Mouse (Mus musculus) embryonic facial prominence, embryonic 14.5 days (tissue): ENCODE results near the gene Tap2. TPM values are rescaled to one million over a fixed set of nuclear protein-coding genes. Genes with fewer than 3 reads are reported as not detected.
A peak's percentile ranks its signal among the peaks of the same experiment; 100 is the strongest.

Experiments
- ATAC-seq: fragments of 200-750 bp; cut with Nextera tagmentation; 2 replicates; pipeline ENCODE4 v1.8.0; 2017; ENCODE audit warnings: low read depth, moderate number of reproducible peaks, moderate TSS enrichment
- DNase-seq: peaks from one replicate; pipeline ENCODE4 v3.0.0-alpha.2; 2015; ENCODE audit warnings: low spot score
- H3K27ac ChIP-seq: fragments of 300-500 bp; sonication (generic); replicated peaks from 2 replicates; pipeline ENCODE4 v1.5.1; 2014; ENCODE audit warnings: low read depth, mild to moderate bottlenecking, low read length, moderate library complexity
- H3K27me3 ChIP-seq: fragments of 300-500 bp; sonication (generic); replicated peaks from 2 replicates; pipeline ENCODE4 v1.6.1; 2014; ENCODE audit warnings: low read length; ENCODE audit not compliant: control insufficient read depth, insufficient read depth
- H3K36me3 ChIP-seq: fragments of 300-500 bp; sonication (generic); 2 replicates; pipeline ENCODE4 v1.6.1; 2014; ENCODE audit warnings: low read length, mixed read lengths; ENCODE audit not compliant: control insufficient read depth, insufficient read depth
- H3K4me1 ChIP-seq: fragments of 300-500 bp; sonication (generic); 2 replicates; pipeline ENCODE4 v1.6.1; 2014; ENCODE audit warnings: antibody characterized with exemption, low read length; ENCODE audit not compliant: control insufficient read depth, insufficient read depth
- H3K4me2 ChIP-seq: fragments of 300-500 bp; sonication (generic); 2 replicates; pipeline ENCODE4 v1.6.1; 2014; ENCODE audit warnings: low read depth, mild to moderate bottlenecking, low read length, moderate library complexity, mixed read lengths
- H3K4me3 ChIP-seq: fragments of 300-500 bp; sonication (generic); 2 replicates; pipeline ENCODE4 v1.5.1; 2014; ENCODE audit warnings: low read depth, mild to moderate bottlenecking, low read length
- H3K9ac ChIP-seq: fragments of 300-500 bp; sonication (generic); 2 replicates; pipeline ENCODE4 v1.6.1; 2014; ENCODE audit warnings: low read depth, mild to moderate bottlenecking, low read length, moderate library complexity, mixed read lengths
- H3K9me3 ChIP-seq: fragments of 300-500 bp; sonication (generic); 2 replicates; pipeline ENCODE4 v1.6.1; 2016; ENCODE audit warnings: low read length; ENCODE audit not compliant: control insufficient read depth
- WGBS: fragments of 180-500 bp; shearing (Covaris S2); extraction: QIAGEN DNeasy Blood & Tissue Kit; methylation state at CpG from one replicate; pipeline ENCODE4 v1.1.7; 2014; 5-methylcytosine and 5-hydroxymethylcytosine counted together
- polyA plus RNA-seq: library from polyadenylated mRNA; unstranded; fragments of >200 nt; fragmentation: Nextera tagmentation; extraction: Ambion mirVana; gene quantifications from 2 replicates; pipeline ENCODE4 v1.2.1, GENCODE M21; 2014

Tap2 gene
- polyA plus RNA-seq, 1 experiment from 2014 or later: 3.3 TPM

- Histone ChIP-seq H3K9me3 (no peaks in the 10 kb centered on the region), H3K9ac (no peak overlapping the region), H3K4me2 (no peak overlapping the region), H3K27me3 (peaks cover 25% of the 10 kb centered on the region), H3K4me3 (no peak overlapping the region), H3K36me3 (no peaks in the 10 kb centered on the region), H3K27ac (no peak overlapping the region), H3K4me1 (peaks cover 10% of the 10 kb centered on the region)
- 52% methylated on average over 5 of the region's 5 CpGs for WGBS
- DNase-seq (peak; percentile 81), ATAC-seq (peak; percentile 41; the same call in 1 of the 2 replicates)
These were observed 57.2 kb downstream of the Tap2 start for GRCm38 (mm10) chr17:34260551-34260950.

- WGBS: 31% methylated on average over 4 of the region's 4 CpGs
- DNase-seq: peak; percentile 80
- Histone ChIP-seq H3K4me3 (no peak overlapping the region), H3K27me3 (peaks cover 26% of the 10 kb centered on the region), H3K4me2 (no peak overlapping the region), H3K9ac (no peak overlapping the region), H3K27ac (no peak overlapping the region), H3K36me3 (no peaks in the 10 kb centered on the region), H3K4me1 (peaks cover 10% of the 10 kb centered on the region), H3K9me3 (no peaks in the 10 kb centered on the region)
- ATAC-seq: peak; percentile 42; the same call in 1 of the 2 replicates
These were observed 58.2 kb downstream of the Tap2 start for GRCm38 (mm10) chr17:34261502-34261901.

- H3K9me3 ChIP-seq: no peaks in the 10 kb centered on the region
- WGBS: 2% methylated on average over 8 of the region's 8 CpGs
These were observed 59.7 kb downstream of the Tap2 start for GRCm38 (mm10) chr17:34263068-34263467.

GRCm38 (mm10) chr17:34263811-34264371 is 60.6 kb downstream of the Tap2 start:
- H3K27me3 ChIP-seq: peaks cover 26% of the 10 kb centered on the region
- no peaks in the 10 kb centered on the region for H3K9me3 ChIP-seq
- peak overlapping the region; percentile 50 for H3K4me3 ChIP-seq
- DNase-seq: peak; percentile 19
- ATAC-seq: no peak
- H3K9ac ChIP-seq: peak overlapping the region; percentile 20; the same call in 1 of the 2 replicates
- peak overlapping the region; percentile 94 for H3K4me2 ChIP-seq
- H3K27ac ChIP-seq: no peak overlapping the region
- no peaks in the 10 kb centered on the region for H3K36me3 ChIP-seq
- WGBS: 5% methylated on average over 14 of the region's 14 CpGs
- H3K4me1 ChIP-seq: peaks cover 10% of the 10 kb centered on the region

More at GRCm38 (mm10) chr17:34263068-34263467, 59.7 kb downstream of the Tap2 start:
- peak overlapping the region; percentile 50 for H3K4me3 ChIP-seq
- H3K4me2 ChIP-seq: peak overlapping the region; percentile 94
- H3K4me1 ChIP-seq: peaks cover 10% of the 10 kb centered on the region
- ATAC-seq: peak; percentile 88
- no peak overlapping the region for H3K27ac ChIP-seq
- peak overlapping the region; percentile 46; the same call in 1 of the 2 replicates for H3K9ac ChIP-seq
- peaks cover 26% of the 10 kb centered on the region for H3K27me3 ChIP-seq
- DNase-seq: peak; percentile 88
- no peaks in the 10 kb centered on the region for H3K36me3 ChIP-seq

- H3K4me3 ChIP-seq: peak overlapping the region; percentile 50
- H3K9me3 ChIP-seq: no peaks in the 10 kb centered on the region
- H3K27ac ChIP-seq: no peak overlapping the region
- H3K27me3 ChIP-seq: peaks cover 26% of the 10 kb centered on the region
- peaks cover 10% of the 10 kb centered on the region for H3K4me1 ChIP-seq
- ATAC-seq: no peak
- no peaks in the 10 kb centered on the region for H3K36me3 ChIP-seq
- DNase-seq: peak; percentile 17
- H3K9ac ChIP-seq: peak overlapping the region; percentile 62
- 1% methylated on average over 80 of the region's 93 CpGs for WGBS
- H3K4me2 ChIP-seq: peak overlapping the region; percentile 94
These were observed 61.4 kb downstream of the Tap2 start for GRCm38 (mm10) chr17:34264452-34265351.

Other genes with a start within 250 kb of the Tap2 start
- gene Vps52, start 247.7 kb upstream of the Tap2 start, polyA plus RNA-seq: 38.6 and 41.6 TPM in 2 replicates
- gene Rps18, start 247.5 kb upstream of the Tap2 start, polyA plus RNA-seq: 2,078 and 2,095 TPM in 2 replicates
- gene H2-K1, start 203.2 kb upstream of the Tap2 start, polyA plus RNA-seq: 20.8 and 30.8 TPM in 2 replicates
- 6.0 and 7.2 TPM in 2 replicates for gene Ring1, start 178.8 kb upstream of the Tap2 start, polyA plus RNA-seq
- gene H2-Ke6, start 175.5 kb upstream of the Tap2 start, polyA plus RNA-seq: 41.3 and 46.1 TPM in 2 replicates
- gene Slc39a7, start 171.8 kb upstream of the Tap2 start, polyA plus RNA-seq: 118 and 125 TPM in 2 replicates
- 26.0 and 29.2 TPM in 2 replicates for gene Rxrb, start 171.7 kb upstream of the Tap2 start, polyA plus RNA-seq
- gene Col11a2, start 164.1 kb upstream of the Tap2 start, polyA plus RNA-seq: 53.9 and 64.3 TPM in 2 replicates
- 0.36 and 0.76 TPM in 2 replicates for gene H2-Oa, start 111.2 kb upstream of the Tap2 start, polyA plus RNA-seq
- 13.6 and 14.9 TPM in 2 replicates for gene H2-DMa, start 84.0 kb upstream of the Tap2 start, polyA plus RNA-seq
- 103 and 105 TPM in 2 replicates for gene Brd2, start 80.9 kb upstream of the Tap2 start, polyA plus RNA-seq
- 0.22 and 0.39 TPM in 2 replicates for gene H2-DMb2, start 60.2 kb upstream of the Tap2 start, polyA plus RNA-seq
- 2.8 and 4.3 TPM in 2 replicates for gene H2-DMb1, start 50.5 kb upstream of the Tap2 start, polyA plus RNA-seq
- 5.1 and 7.4 TPM in 2 replicates for gene Tap1, start 16.0 kb upstream of the Tap2 start, polyA plus RNA-seq
- gene Psmb9, start 15.8 kb upstream of the Tap2 start, polyA plus RNA-seq: 2.8 and 3.8 TPM in 2 replicates
- gene Psmb8, start 5.8 kb upstream of the Tap2 start, polyA plus RNA-seq: 10.0 and 12.1 TPM in 2 replicates
- 0.24 TPM in 1 of 2 replicates, not detected in the other for gene H2-Ob, start 35.4 kb downstream of the Tap2 start, polyA plus RNA-seq
- gene H2-Ab1, start 54.2 kb downstream of the Tap2 start, polyA plus RNA-seq: 9.4 and 10.1 TPM in 2 replicates
- 4.9 and 5.7 TPM in 2 replicates for gene H2-Aa, start 84.3 kb downstream of the Tap2 start, polyA plus RNA-seq
- 4.1 and 4.7 TPM in 2 replicates for gene H2-Eb1, start 102.3 kb downstream of the Tap2 start, polyA plus RNA-seq
- not detected in 2 replicates for gene H2-Eb2, start 122.1 kb downstream of the Tap2 start, polyA plus RNA-seq
- not detected in 2 replicates for gene Btnl2, start 151.3 kb downstream of the Tap2 start, polyA plus RNA-seq
- not detected in 2 replicates for gene Btnl1, start 173.6 kb downstream of the Tap2 start, polyA plus RNA-seq
- gene BC051142, start 195.3 kb downstream of the Tap2 start, polyA plus RNA-seq: 0.38 and 0.71 TPM in 2 replicates